Mouse (Mus musculus): ENCODE measurements around the gene Otoa. TPM values are rescaled to one million over a fixed set of nuclear protein-coding genes. Genes with fewer than 3 reads are reported as not detected.

The Otoa gene
- polyA plus RNA-seq, 1 experiment from 2014 or later, result 0.09 TPM

GRCm38 (mm10) chr7:121085500-121085899 is 4.0 kb downstream of the Otoa start:
- Histone ChIP-seq H3K9me3 (replicated peaks) (no peaks in the 10 kb centered on the region), H3K36me3 (peaks cover 10% of the 10 kb centered on the region), H3K27ac (replicated peaks) (no peak overlapping the region), H3K27me3 (ENCODE audit: low read depth, poor library complexity, severe bottlenecking) (no peaks in the 10 kb centered on the region), H3K4me1 (peaks cover 8% of the 10 kb centered on the region; the same call in 1 of the 2 replicates), H3K4me3 (no peak overlapping the region)
- WGBS, result 44% methylated on average over 4 of the region's 4 CpGs
- DNase-seq (ENCODE audit: low spot score), result no peak

GRCm38 (mm10) chr7:121088745-121089144 is 7.3 kb downstream of the Otoa start:
- no peaks in the 10 kb centered on the region for H3K36me3 ChIP-seq
- H3K4me3 ChIP-seq, result no peak overlapping the region
- no peak overlapping the region for H3K27ac ChIP-seq (replicated peaks)
- peaks cover 8% of the 10 kb centered on the region; the same call in 1 of the 2 replicates for H3K4me1 ChIP-seq
- no peaks in the 10 kb centered on the region for H3K27me3 ChIP-seq (ENCODE audit: low read depth, poor library complexity, severe bottlenecking)
- 78% methylated on average over 5 of the region's 5 CpGs for WGBS
- no peak for DNase-seq (ENCODE audit: low spot score)
- no peaks in the 10 kb centered on the region for H3K9me3 ChIP-seq (replicated peaks)

GRCm38 (mm10) chr7:121090748-121091147 is 9.3 kb downstream of the Otoa start:
- Histone ChIP-seq H3K4me1 (no peaks in the 10 kb centered on the region; the same call in 1 of the 2 replicates), H3K9me3 (replicated peaks) (no peaks in the 10 kb centered on the region), H3K27me3 (ENCODE audit: low read depth, poor library complexity, severe bottlenecking) (no peaks in the 10 kb centered on the region), H3K4me3 (no peak overlapping the region), H3K27ac (replicated peaks) (no peak overlapping the region), H3K36me3 (no peaks in the 10 kb centered on the region)
- 92% methylated on average over 7 of the region's 7 CpGs for WGBS
- no peak for DNase-seq (ENCODE audit: low spot score)

- Histone ChIP-seq H3K27ac (replicated peaks) (no peak overlapping the region), H3K27me3 (ENCODE audit: low read depth, poor library complexity, severe bottlenecking) (no peaks in the 10 kb centered on the region), H3K36me3 (no peaks in the 10 kb centered on the region), H3K9me3 (replicated peaks) (no peaks in the 10 kb centered on the region), H3K4me3 (no peak overlapping the region), H3K4me1 (no peaks in the 10 kb centered on the region)
- DNase-seq (ENCODE audit: low spot score), result no peak
- WGBS, result 74% methylated on average over 4 of the region's 4 CpGs
Measured at GRCm38 (mm10) chr7:121093026-121093425, 11.6 kb downstream of the Otoa start.

- WGBS, result 77% methylated on average over 10 of the region's 10 CpGs
- H3K9me3 ChIP-seq (replicated peaks), result no peaks in the 10 kb centered on the region
- H3K4me3 ChIP-seq, result no peak overlapping the region
- H3K4me1 ChIP-seq, result no peaks in the 10 kb centered on the region
- H3K36me3 ChIP-seq, result no peaks in the 10 kb centered on the region
- H3K27ac ChIP-seq (replicated peaks), result no peak overlapping the region
- H3K27me3 ChIP-seq (ENCODE audit: low read depth, poor library complexity, severe bottlenecking), result no peaks in the 10 kb centered on the region
- DNase-seq (ENCODE audit: low spot score), result no peak
Measured at GRCm38 (mm10) chr7:121098614-121099389, 17.4 kb downstream of the Otoa start.

- WGBS, result 75% methylated on average over 3 of the region's 3 CpGs
- H3K27ac ChIP-seq (replicated peaks), result no peak overlapping the region
- no peaks in the 10 kb centered on the region for H3K9me3 ChIP-seq (replicated peaks)
- no peaks in the 10 kb centered on the region for H3K36me3 ChIP-seq
- H3K4me3 ChIP-seq, result no peak overlapping the region
- DNase-seq (ENCODE audit: low spot score), result no peak
- H3K27me3 ChIP-seq (ENCODE audit: low read depth, poor library complexity, severe bottlenecking), result no peaks in the 10 kb centered on the region
- H3K4me1 ChIP-seq, result no peaks in the 10 kb centered on the region
Measured at GRCm38 (mm10) chr7:121107851-121108250, 26.4 kb downstream of the Otoa start.

GRCm38 (mm10) chr7:121111321-121111720 is 29.9 kb downstream of the Otoa start:
- no peak overlapping the region for H3K4me3 ChIP-seq
- no peak overlapping the region for H3K27ac ChIP-seq (replicated peaks)
- H3K4me1 ChIP-seq, result no peaks in the 10 kb centered on the region
- no peaks in the 10 kb centered on the region for H3K36me3 ChIP-seq
- no peak for DNase-seq (ENCODE audit: low spot score)
- H3K27me3 ChIP-seq (ENCODE audit: low read depth, poor library complexity, severe bottlenecking), result no peaks in the 10 kb centered on the region
- 50% methylated on average over 3 of the region's 3 CpGs for WGBS
- H3K9me3 ChIP-seq (replicated peaks), result no peaks in the 10 kb centered on the region

GRCm38 (mm10) chr7:121111762-121112161 is 30.3 kb downstream of the Otoa start:
- 80% methylated on average over 3 of the region's 3 CpGs for WGBS
- no peak overlapping the region for H3K27ac ChIP-seq (replicated peaks)
- no peak overlapping the region for H3K4me3 ChIP-seq
- H3K27me3 ChIP-seq (ENCODE audit: low read depth, poor library complexity, severe bottlenecking), result no peaks in the 10 kb centered on the region
- no peaks in the 10 kb centered on the region for H3K4me1 ChIP-seq
- H3K9me3 ChIP-seq (replicated peaks), result no peaks in the 10 kb centered on the region
- DNase-seq (ENCODE audit: low spot score), result no peak
- H3K36me3 ChIP-seq, result no peaks in the 10 kb centered on the region

GRCm38 (mm10) chr7:121120143-121120818 is 38.8 kb downstream of the Otoa start:
- Histone ChIP-seq H3K4me1 (0 out of 2 replicates have a peak, but pooled peaks cover 2% of the 10 kb centered on the region), H3K27ac (replicated peaks) (no peak overlapping the region), H3K36me3 (no peaks in the 10 kb centered on the region), H3K9me3 (replicated peaks) (no peaks in the 10 kb centered on the region), H3K4me3 (no peak overlapping the region), H3K27me3 (ENCODE audit: low read depth, poor library complexity, severe bottlenecking) (no peaks in the 10 kb centered on the region)
- WGBS, result 11% methylated on average over 10 of the region's 10 CpGs
- peak; percentile 76 for DNase-seq (ENCODE audit: low spot score)

- Histone ChIP-seq H3K9me3 (replicated peaks) (peaks cover 7% of the 10 kb centered on the region; the same call in 1 of the 2 replicates), H3K4me3 (no peak overlapping the region), H3K27ac (replicated peaks) (no peak overlapping the region), H3K36me3 (no peaks in the 10 kb centered on the region), H3K4me1 (no peaks in the 10 kb centered on the region), H3K27me3 (ENCODE audit: low read depth, poor library complexity, severe bottlenecking) (no peaks in the 10 kb centered on the region)
- no peak for DNase-seq (ENCODE audit: low spot score)
- 100% methylated on average over 2 of the region's 2 CpGs for WGBS
Measured at GRCm38 (mm10) chr7:121130837-121131236, 49.4 kb downstream of the Otoa start.

GRCm38 (mm10) chr7:121141274-121141673 is 59.8 kb downstream of the Otoa start:
- no peaks in the 10 kb centered on the region for H3K9me3 ChIP-seq (replicated peaks)
- H3K27me3 ChIP-seq (ENCODE audit: low read depth, poor library complexity, severe bottlenecking), result no peaks in the 10 kb centered on the region
- 89% methylated on average over 5 of the region's 5 CpGs for WGBS
- H3K27ac ChIP-seq (replicated peaks), result no peak overlapping the region
- peaks cover 10% of the 10 kb centered on the region for H3K4me1 ChIP-seq
- no peak overlapping the region for H3K4me3 ChIP-seq
- no peaks in the 10 kb centered on the region for H3K36me3 ChIP-seq
- DNase-seq (ENCODE audit: low spot score), result no peak

GRCm38 (mm10) chr7:121150662-121151061 is 69.2 kb downstream of the Otoa start:
- no peaks in the 10 kb centered on the region for H3K27me3 ChIP-seq (ENCODE audit: low read depth, poor library complexity, severe bottlenecking)
- 82% methylated on average over 5 of the region's 5 CpGs for WGBS
- H3K4me3 ChIP-seq, result no peak overlapping the region
- DNase-seq (ENCODE audit: low spot score), result no peak
- no peaks in the 10 kb centered on the region for H3K36me3 ChIP-seq
- no peaks in the 10 kb centered on the region for H3K9me3 ChIP-seq (replicated peaks)
- H3K27ac ChIP-seq (replicated peaks), result no peak overlapping the region
- no peaks in the 10 kb centered on the region for H3K4me1 ChIP-seq

GRCm38 (mm10) chr7:121152186-121152585 is 70.7 kb downstream of the Otoa start:
- no peaks in the 10 kb centered on the region for H3K4me1 ChIP-seq
- no peaks in the 10 kb centered on the region for H3K27me3 ChIP-seq (ENCODE audit: low read depth, poor library complexity, severe bottlenecking)
- WGBS, result 100% methylated on average over 2 of the region's 2 CpGs
- no peak for DNase-seq (ENCODE audit: low spot score)
- no peaks in the 10 kb centered on the region for H3K9me3 ChIP-seq (replicated peaks)
- H3K27ac ChIP-seq (replicated peaks), result no peak overlapping the region
- H3K36me3 ChIP-seq, result no peaks in the 10 kb centered on the region
- H3K4me3 ChIP-seq, result no peak overlapping the region

Measured in midbrain, embryonic 10.5 days (tissue).